Mouse (Mus musculus) hindbrain, embryonic 11.5 days (tissue): Measurements from ENCODE around the gene Ugt2a3. TPM values are rescaled to one million over a fixed set of nuclear protein-coding genes. Genes with fewer than 3 reads are reported as not detected.

Experiments used
- polyA plus RNA-seq: library from polyadenylated mRNA; unstranded; fragments of >200 nt; fragmentation: Nextera tagmentation; extraction: Ambion mirVana; gene quantifications from 2 replicates; pipeline ENCODE4 v1.2.1, GENCODE M21; 2014

Gene Ugt2a3
- polyA plus RNA-seq, 1 experiment from 2014 or later = not detected

Other genes starting within 250 kb of the Ugt2a3 start
- not detected in 2 replicates for gene Ugt2b36, start 244.6 kb downstream of the Ugt2a3 start, polyA plus RNA-seq
- gene Ugt2b5, start 196.9 kb downstream of the Ugt2a3 start, polyA plus RNA-seq = not detected in 2 replicates
- not detected in 2 replicates for gene Ugt2b37, start 82.4 kb downstream of the Ugt2a3 start, polyA plus RNA-seq
- not detected in 2 replicates for gene Ugt2b38, start 87.0 kb upstream of the Ugt2a3 start, polyA plus RNA-seq
- not detected in 2 replicates for gene Ugt2a2, start 145.1 kb upstream of the Ugt2a3 start, polyA plus RNA-seq
- not detected in 2 replicates for gene Gm43638, start 149.6 kb upstream of the Ugt2a3 start, polyA plus RNA-seq
- not detected in 2 replicates for gene Ugt2a1, start 153.7 kb upstream of the Ugt2a3 start, polyA plus RNA-seq
- 0.06 TPM in 1 of 2 replicates, not detected in the other for gene Sult1b1, start 201.0 kb upstream of the Ugt2a3 start, polyA plus RNA-seq
- not detected in 2 replicates for gene Sult1d1, start 231.8 kb upstream of the Ugt2a3 start, polyA plus RNA-seq